Mouse (Mus musculus) liver, embryonic 15.5 days (tissue): Measurements from ENCODE around the gene Gm13128. TPM values are rescaled to one million over a fixed set of nuclear protein-coding genes. Genes with fewer than 3 reads are reported as not detected.
"Not testable (repeated sequence)": the region's sequence is repeated elsewhere in the genome, so short reads cannot be mapped to it uniquely, and the experiment has no call there.

Source experiments
- ATAC-seq: fragments of 200-750 bp; cut with Nextera tagmentation; 2 replicates; pipeline ENCODE4 v1.8.0; 2017; ENCODE audit warnings: moderate number of reproducible peaks, mild to moderate bottlenecking, moderate library complexity; ENCODE audit not compliant: insufficient read depth
- H3K27ac ChIP-seq: fragments of 300-500 bp; sonication (generic); replicated peaks from 2 replicates; pipeline ENCODE4 v1.5.1; 2015; ENCODE audit warnings: mild to moderate bottlenecking, inconsistent platforms
- H3K27me3 ChIP-seq: fragments of 300-500 bp; sonication (generic); 2 replicates; pipeline ENCODE4 v1.6.1; 2015; ENCODE audit warnings: mild to moderate bottlenecking, inconsistent platforms
- H3K36me3 ChIP-seq: fragments of 300-500 bp; sonication (generic); replicated peaks from 2 replicates; pipeline ENCODE4 v1.6.1; 2015; ENCODE audit warnings: moderate library complexity, mild to moderate bottlenecking, inconsistent platforms
- H3K4me1 ChIP-seq: fragments of 300-500 bp; sonication (generic); replicated peaks from 2 replicates; pipeline ENCODE4 v1.6.1; 2015; ENCODE audit warnings: inconsistent platforms
- H3K4me2 ChIP-seq: fragments of 300-500 bp; sonication (generic); 2 replicates; pipeline ENCODE4 v1.6.1; 2015; ENCODE audit warnings: moderate library complexity, mild to moderate bottlenecking, inconsistent platforms
- H3K4me3 ChIP-seq: fragments of 300-500 bp; sonication (generic); replicated peaks from 2 replicates; pipeline ENCODE4 v1.5.1; 2015; ENCODE audit warnings: mild to moderate bottlenecking, inconsistent platforms
- H3K9ac ChIP-seq: fragments of 300-500 bp; sonication (generic); 2 replicates; pipeline ENCODE4 v1.6.1; 2015; ENCODE audit warnings: moderate library complexity, mild to moderate bottlenecking, inconsistent platforms
- H3K9me3 ChIP-seq: fragments of 300-500 bp; sonication (generic); replicated peaks from 2 replicates; pipeline ENCODE4 v1.6.1; 2016; ENCODE audit warnings: inconsistent platforms
- WGBS: fragments of 180-500 bp; shearing (Covaris S2); methylation state at CpG from one replicate; pipeline ENCODE4 v1.1.7; 2015; ENCODE audit warnings: mixed read lengths; ENCODE audit not compliant: insufficient replicate concordance; 5-methylcytosine and 5-hydroxymethylcytosine counted together
- polyA plus RNA-seq: library from polyadenylated mRNA; unstranded; fragments of >200 nt; fragmentation: Nextera tagmentation; extraction: Ambion mirVana; gene quantifications from 2 replicates; pipeline ENCODE4 v1.2.1, GENCODE M21; 2015

The Gm13128 gene
- polyA plus RNA-seq: not detected in 2 replicates

DNA sequence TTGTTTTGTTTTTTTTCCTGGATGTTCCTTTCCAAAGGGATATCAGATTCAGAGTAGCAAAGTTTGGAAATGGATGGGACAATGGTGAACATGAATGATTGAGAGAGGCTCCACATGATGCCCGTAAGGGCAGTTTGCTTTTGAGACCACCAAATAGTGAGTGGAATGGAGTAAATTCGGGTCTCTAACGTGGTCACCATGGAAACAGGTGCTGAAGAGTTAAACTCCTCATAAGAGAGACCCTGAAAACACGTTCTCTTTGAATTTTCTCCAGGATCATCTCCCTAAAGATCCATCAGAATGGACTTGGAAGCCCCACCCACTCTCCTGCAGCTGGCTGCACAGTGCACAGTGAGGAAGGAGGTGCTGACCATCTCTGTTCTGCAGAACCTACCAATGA is at the start of gene Gm13128:
TSS of gene Gm13128 (plus strand) at position 301 of the 400 bp plus-strand sequence.
- 51% methylated on average over 4 of the region's 4 CpGs for WGBS
- ATAC-seq, H3K27ac ChIP-seq, H3K27me3 ChIP-seq, H3K9ac ChIP-seq, H3K4me2 ChIP-seq, H3K36me3 ChIP-seq, H3K4me3 ChIP-seq, H3K4me1 ChIP-seq, H3K9me3 ChIP-seq: not testable (repeated sequence)

DNA sequence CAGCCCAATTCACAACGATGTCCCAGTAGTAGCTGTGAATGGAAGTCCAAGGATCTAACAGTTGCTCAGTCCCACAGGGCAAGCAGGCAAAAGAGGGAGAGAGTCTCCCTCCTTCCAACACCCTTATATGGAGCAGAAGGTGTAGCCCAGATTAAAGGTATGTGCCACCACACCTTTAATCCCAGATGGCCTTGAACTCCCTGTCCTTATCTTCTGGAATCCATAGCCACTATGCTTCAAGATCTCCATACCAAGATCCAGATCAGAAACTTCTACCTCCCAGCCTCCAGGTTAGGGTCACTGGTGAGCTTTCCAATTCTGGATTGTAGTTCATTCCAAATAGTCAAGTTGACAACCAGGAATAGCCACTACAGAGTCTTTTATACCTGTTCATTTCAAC is 49.7 kb upstream of the Gm13128 start, which contains the start of gene Pramel5:
TSS of gene Pramel5 (minus strand) at position 101 of the 400 bp plus-strand sequence.
- H3K27ac ChIP-seq, H3K4me1 ChIP-seq, ATAC-seq, H3K4me3 ChIP-seq, H3K4me2 ChIP-seq, H3K9ac ChIP-seq, H3K9me3 ChIP-seq, H3K27me3 ChIP-seq, H3K36me3 ChIP-seq: not testable (repeated sequence)
- WGBS: 53% methylated on average over 1 of the region's 1 CpGs

DNA sequence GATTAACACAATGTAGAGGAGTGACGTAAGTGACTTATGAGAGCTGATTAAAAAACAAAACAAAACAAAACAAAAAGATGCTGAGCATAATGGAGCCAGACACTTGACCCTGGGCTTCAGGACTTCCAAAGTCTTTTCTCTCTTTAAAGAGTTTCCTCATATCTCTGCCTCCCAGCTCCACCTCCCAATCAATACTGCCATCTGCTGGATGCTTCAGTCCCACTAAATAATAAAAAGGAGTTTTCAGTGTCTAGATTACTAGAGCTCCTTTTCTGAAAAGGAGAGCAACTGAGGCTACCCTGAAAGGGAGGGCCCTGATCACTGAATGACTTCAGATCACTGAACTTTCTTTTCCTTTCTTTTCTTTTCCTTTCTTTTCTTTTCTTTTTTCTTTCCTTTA is 30.6 kb upstream of the Gm13128 start:
- not testable (repeated sequence) for ATAC-seq, H3K4me1 ChIP-seq, H3K9ac ChIP-seq, H3K36me3 ChIP-seq, H3K4me3 ChIP-seq, H3K27ac ChIP-seq, H3K27me3 ChIP-seq, H3K9me3 ChIP-seq, H3K4me2 ChIP-seq
- WGBS: 33% methylated on average over 1 of the region's 1 CpGs

DNA sequence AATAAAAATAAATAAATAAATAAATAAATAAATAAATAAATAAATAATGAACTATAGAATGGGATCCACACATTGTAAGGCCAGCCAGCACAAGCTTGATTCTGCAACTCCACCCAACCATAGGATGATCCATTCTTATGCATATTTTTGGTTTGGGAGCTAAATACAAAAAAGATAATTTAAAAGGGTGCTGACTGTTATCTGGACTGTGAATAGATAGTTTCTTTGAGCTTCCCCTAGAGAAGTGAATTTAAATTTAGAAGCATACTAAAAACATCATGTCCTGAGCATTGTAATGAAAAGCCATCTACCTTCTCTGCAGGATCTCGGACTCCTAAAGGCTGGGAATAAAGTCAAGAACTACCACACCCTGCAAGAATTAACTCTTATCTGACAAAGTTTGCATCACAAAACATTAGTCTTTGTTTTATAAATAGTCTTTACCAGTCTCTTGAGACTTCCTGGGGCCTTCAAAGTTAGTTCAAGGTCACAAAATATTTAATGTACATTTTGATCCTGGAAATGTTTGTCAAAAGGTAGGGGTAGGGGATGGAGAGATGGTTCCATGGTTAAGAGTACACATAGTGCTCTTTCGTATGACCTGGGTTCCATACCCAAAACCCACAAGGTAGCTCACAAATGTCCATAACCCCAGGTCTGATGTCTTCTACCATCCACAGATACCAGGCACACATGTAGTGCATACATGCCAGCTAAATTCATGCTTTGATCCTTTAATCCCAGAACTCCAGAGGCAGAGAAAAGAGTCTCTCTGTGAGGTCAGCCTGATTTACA is 17.2 kb upstream of the Gm13128 start:
- not testable (repeated sequence) for H3K36me3 ChIP-seq, H3K9me3 ChIP-seq, H3K4me3 ChIP-seq, H3K4me1 ChIP-seq, H3K27ac ChIP-seq, H3K4me2 ChIP-seq, H3K27me3 ChIP-seq, H3K9ac ChIP-seq, ATAC-seq
- WGBS: 48% methylated on average over 2 of the region's 2 CpGs

GRCm38 (mm10) chr4:144335856-144336255 is 5.8 kb downstream of the Gm13128 start:
- H3K27me3 ChIP-seq, H3K4me2 ChIP-seq, H3K4me3 ChIP-seq, H3K9me3 ChIP-seq, H3K36me3 ChIP-seq, H3K9ac ChIP-seq, H3K27ac ChIP-seq, H3K4me1 ChIP-seq, ATAC-seq: not testable (repeated sequence)
- WGBS: 39% methylated on average over 3 of the region's 3 CpGs

- not testable (repeated sequence) for H3K9me3 ChIP-seq, H3K9ac ChIP-seq, H3K36me3 ChIP-seq, H3K4me1 ChIP-seq, H3K27ac ChIP-seq, H3K4me3 ChIP-seq, ATAC-seq, H3K4me2 ChIP-seq, H3K27me3 ChIP-seq
- 62% methylated on average over 3 of the region's 3 CpGs for WGBS
Measured at GRCm38 (mm10) chr4:144357642-144358041, 27.6 kb downstream of the Gm13128 start, which contains the start of gene Gm13119. TSS of gene Gm13119 (plus strand) at chr4:144357942.

DNA sequence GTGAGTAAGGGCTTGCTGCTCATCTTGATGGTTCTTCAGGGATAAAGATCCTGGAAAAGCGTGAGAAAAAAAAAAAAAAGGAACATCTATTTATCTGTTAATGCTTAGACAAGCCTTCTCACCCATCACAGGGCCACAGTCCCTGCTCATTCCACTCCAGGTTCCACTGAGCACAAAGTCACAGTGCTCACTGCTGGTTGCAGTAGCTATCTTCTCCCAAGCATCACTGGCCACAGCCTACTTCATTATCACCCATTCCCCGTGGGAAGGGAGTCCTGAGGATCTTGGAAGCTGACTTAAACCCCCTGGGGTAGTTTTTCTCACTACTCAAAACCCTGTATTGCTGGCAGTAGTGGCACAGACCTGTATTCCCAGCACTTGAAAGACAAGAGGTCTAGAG is 47.9 kb downstream of the Gm13128 start, which contains the start of gene Pramef20:
TSS of gene Pramef20 (minus strand) at position 23 of the 400 bp plus-strand sequence.
- H3K9ac ChIP-seq: no peak within 1 kb of the TSS
- no peak within 1 kb of the TSS for H3K4me3 ChIP-seq
- no peaks in the 10 kb centered on the region for H3K9me3 ChIP-seq
- no peaks in the 10 kb centered on the region for H3K4me1 ChIP-seq
- H3K36me3 ChIP-seq: no peaks in the 10 kb centered on the region
- no peaks in the 10 kb centered on the region for H3K27me3 ChIP-seq
- ATAC-seq: no peak
- 30% methylated on average over 2 of the region's 2 CpGs for WGBS
- no peak within 1 kb of the TSS for H3K27ac ChIP-seq
- no peak within 1 kb of the TSS for H3K4me2 ChIP-seq

Other genes with a start within 250 kb of the Gm13128 start
- gene Gm13102, start 223.8 kb upstream of the Gm13128 start, polyA plus RNA-seq: not detected in 2 replicates
- not detected in 2 replicates for gene Oog3, start 167.6 kb upstream of the Gm13128 start, polyA plus RNA-seq
- gene Oog2, start 139.5 kb upstream of the Gm13128 start, polyA plus RNA-seq: not detected in 2 replicates
- not detected in 2 replicates for gene C87977, start 116.9 kb upstream of the Gm13128 start, polyA plus RNA-seq
- not detected in 2 replicates for gene Pramel5, start 49.8 kb upstream of the Gm13128 start, polyA plus RNA-seq
- gene Gm13119, start 27.7 kb downstream of the Gm13128 start, polyA plus RNA-seq: not detected in 2 replicates
- gene Pramef20, start 47.7 kb downstream of the Gm13128 start, polyA plus RNA-seq: not detected in 2 replicates
- gene Pramef12, start 78.2 kb downstream of the Gm13128 start, polyA plus RNA-seq: not detected in 2 replicates
- not detected in 2 replicates for gene 1700012P22Rik, start 108.5 kb downstream of the Gm13128 start, polyA plus RNA-seq
- not detected in 2 replicates for gene Gm9944, start 123.1 kb downstream of the Gm13128 start, polyA plus RNA-seq
- gene Aadacl3, start 133.5 kb downstream of the Gm13128 start, polyA plus RNA-seq: not detected in 2 replicates
- gene 9430007A20Rik, start 189.6 kb downstream of the Gm13128 start, polyA plus RNA-seq: not detected in 2 replicates
- gene Gm13124, start 234.9 kb downstream of the Gm13128 start, polyA plus RNA-seq: not detected in 2 replicates